In the genomic region with DNA sequence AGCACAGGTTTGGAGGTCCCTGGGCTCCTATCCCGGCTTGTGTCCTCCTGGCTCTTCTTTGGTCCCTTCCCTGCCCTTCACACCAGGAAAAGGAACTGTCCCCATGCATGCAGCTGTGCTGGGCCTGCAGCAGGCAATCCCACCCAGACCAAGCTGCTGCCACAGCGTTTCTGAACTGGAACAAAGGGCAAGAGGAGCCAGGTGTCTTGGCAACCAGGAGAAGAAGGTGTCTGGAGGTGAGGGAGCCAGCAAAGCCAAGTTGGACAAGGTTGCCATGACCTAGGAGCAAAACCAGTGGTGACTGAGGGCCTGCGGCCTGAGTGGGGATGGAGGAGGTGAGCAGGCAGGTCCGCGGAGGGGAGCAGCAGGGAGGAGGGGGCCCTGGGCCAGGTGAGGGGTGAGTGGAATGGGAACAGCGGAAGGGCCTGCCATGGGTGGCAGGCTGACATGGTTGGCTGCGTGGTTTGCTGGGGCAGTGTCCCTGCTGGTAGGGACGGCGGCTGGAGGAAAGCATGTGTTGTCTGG, we compare ENCODE assay signal across 8 mouse cellular contexts. TPM values are rescaled to one million over a fixed set of nuclear protein-coding genes. Genes with fewer than 3 reads are reported as not detected.
DNase-seq lines count a peak whose midpoint lies in the region; ATAC-seq and TF ChIP-seq lines count a peak whose summit lies in the region.

A gene (plus strand): TSS at position 126 of the 525 bp plus-strand sequence.

- no peak within 1 kb of the TSS for H3K27ac ChIP-seq in spleen, adult 2 months (ENCODE audit: insufficient read depth, low read length)
- H3K27ac ChIP-seq in neural tube, embryonic 12.5 days, result no peak within 1 kb of the TSS

- DNase-seq in spleen, adult 2 months (ENCODE audit: low read depth in 1 of 2, low spot score in 2 of 2), result no peak
- DNase-seq in spleen, postnatal 14 days (ENCODE audit: low spot score in 2 of 2), result no peak
- no peak for DNase-seq in heart, postnatal 14 days
- no peak for DNase-seq in left cerebral cortex, postnatal 25 days (ENCODE audit: low spot score in 2 of 2)
- DNase-seq in right cerebral cortex, adult 18-20 months, result no peak
- DNase-seq in natural killer cell, adult 2 months (ENCODE audit: low spot score in 2 of 2), result no peak

- H3K9ac ChIP-seq in neural tube, embryonic 12.5 days, result no peak within 1 kb of the TSS

- intact Hi-C loops in heart, postnatal 14 days (cut with DNase I), result no loop called here
- intact Hi-C loops in left cerebral cortex, postnatal 25 days (cut with DNase I), result no loop called here

- no peak within 1 kb of the TSS for H3K4me3 ChIP-seq in spleen, adult 2 months (ENCODE audit: extremely low read depth, insufficient read depth, insufficient read length)
- H3K4me3 ChIP-seq in neural tube, embryonic 12.5 days, result no peak within 1 kb of the TSS; the same call in 1 of the 2 replicates

- H3K9me3 ChIP-seq in neural tube, embryonic 12.5 days, result no peaks in the 10 kb centered on the region

- no peak within 1 kb of the TSS for H3K4me2 ChIP-seq in neural tube, embryonic 12.5 days (replicated peaks)

- no peak for ATAC-seq in erythroblast, adult 5-6 weeks (replicated peaks; ENCODE audit: low FRiP score, poor library complexity, severe bottlenecking)
- ATAC-seq in neural tube, embryonic 12.5 days (ENCODE audit: low FRiP score, low read depth), result no peak

- no peak for TF ChIP-seq POLR2A in spleen, adult 2 months (IDR thresholded peaks at IDR 0.05; ENCODE audit: low read depth, low read length)

- H3K36me3 ChIP-seq in spleen, adult 2 months (ENCODE audit: control insufficient read depth, insufficient read depth, low read length), result no peaks in the 10 kb centered on the region
- H3K36me3 ChIP-seq in neural tube, embryonic 12.5 days, result no peaks in the 10 kb centered on the region

- WGBS in spleen, adult 2 months, result 90% methylated on average over 9 of the region's 9 CpGs
- 32% methylated on average over 9 of the region's 9 CpGs for WGBS in neural tube, embryonic 12.5 days

- no peak for TF ChIP-seq CTCF in spleen, adult 2 months (IDR thresholded peaks at IDR 0.05; ENCODE audit: extremely low read depth, insufficient read depth, insufficient read length, insufficient replicate concordance)

- no peaks in the 10 kb centered on the region for H3K27me3 ChIP-seq in spleen, adult 2 months (ENCODE audit: control insufficient read depth, insufficient read depth, low read length)
- no peaks in the 10 kb centered on the region for H3K27me3 ChIP-seq in neural tube, embryonic 12.5 days (replicated peaks)

- H3K4me1 ChIP-seq in spleen, adult 2 months (ENCODE audit: control insufficient read depth, insufficient read depth, insufficient read length), result peaks cover 20% of the 10 kb centered on the region; the same call in 1 of the 2 replicates
- H3K4me1 ChIP-seq in neural tube, embryonic 12.5 days, result peaks cover 20% of the 10 kb centered on the region

RNA-seq across cellular contexts. Expression of the gene that starts here (rescaled TPM):
- polyA plus RNA-seq in spleen, adult 2 months (2012; rRNA removed), result 238 and 259 TPM in 2 replicates
- total RNA-seq in erythroblast, adult 5-6 weeks (2015; ENCODE audit: low replicate concordance), result 108 and 169 TPM in 2 replicates
- 96.3 and 123 TPM in 2 replicates for total RNA-seq in erythroblast, adult 5-6 weeks (2017; ENCODE audit: low replicate concordance)
- total RNA-seq in heart, postnatal 14 days (2021), result 100 to 1,000 TPM; 636 to 681 TPM
- total RNA-seq in left cerebral cortex, postnatal 25 days (2021), result 100 to 1,000 TPM; 504 to 528 TPM
- polyA plus RNA-seq in neural tube, embryonic 12.5 days (2016; fragmentation: Nextera tagmentation; extraction: Ambion mirVana), result 499 and 515 TPM in 2 replicates
